Mouse (Mus musculus): ENCODE measurements around the gene Acacb.

GRCm38 (mm10) chr5:114126008-114126407 lies 20.3 kb upstream of the Acacb start:
- no peak for TF ChIP-seq MAX (IDR thresholded peaks at IDR 0.05; ENCODE audit: low read depth)
- TF ChIP-seq POLR2A (IDR thresholded peaks at IDR 0.05; ENCODE audit: insufficient read length, low read depth) = no peak
- TF ChIP-seq TCF12 (IDR thresholded peaks at IDR 0.05; ENCODE audit: insufficient read depth, poor library complexity, severe bottlenecking) = no peak
- no peak for TF ChIP-seq USF1 (IDR thresholded peaks at IDR 0.05; ENCODE audit: low read depth)
- no peak for TF ChIP-seq POLR2AphosphoS2 (IDR thresholded peaks at IDR 0.05; ENCODE audit: insufficient read length, low read depth)
- no peak for TF ChIP-seq MYOD1 (IDR thresholded peaks at IDR 0.05; ENCODE audit: control insufficient read depth in 1 of 3, insufficient read length in 2 of 3, low read depth in 2 of 3)
- no peak for TF ChIP-seq MYOG (IDR thresholded peaks at IDR 0.05; ENCODE audit: control insufficient read depth in 1 of 3, insufficient read depth in 1 of 3, insufficient read length in 2 of 3, low read depth in 2 of 3)
- TF ChIP-seq CEBPB (IDR thresholded peaks at IDR 0.05; ENCODE audit: insufficient read depth, poor library complexity, severe bottlenecking) = no peak
- TF ChIP-seq REST (IDR thresholded peaks at IDR 0.05; ENCODE audit: insufficient read depth, insufficient read length) = no peak
